Mouse (Mus musculus) hindbrain, embryonic 15.5 days (tissue): Measurements from ENCODE around the gene Hrk. TPM values are rescaled to one million over a fixed set of nuclear protein-coding genes. Genes with fewer than 3 reads are reported as not detected.

Experiments used
- polyA plus RNA-seq: library from polyadenylated mRNA; unstranded; fragments of >200 nt; fragmentation: Nextera tagmentation; extraction: Ambion mirVana; gene quantifications from 2 replicates; pipeline ENCODE4 v1.2.1, GENCODE M21; 2015

Gene Hrk
- polyA plus RNA-seq, 1 experiment from 2014 or later = 5.8 TPM

Other genes with a start within 250 kb of the Hrk start
- gene Fbxo21, start 187.9 kb upstream of the Hrk start, polyA plus RNA-seq = 148 and 159 TPM in 2 replicates
- gene Tesc, start 136.9 kb upstream of the Hrk start, polyA plus RNA-seq = 2.9 and 3.5 TPM in 2 replicates
- 21.1 and 21.7 TPM in 2 replicates for gene Fbxw8, start 9.2 kb upstream of the Hrk start, polyA plus RNA-seq
- 12.3 and 13.6 TPM in 2 replicates for gene Rnft2, start 80.5 kb downstream of the Hrk start, polyA plus RNA-seq
- gene 2410131K14Rik, start 80.6 kb downstream of the Hrk start, polyA plus RNA-seq = 16.4 and 17.8 TPM in 2 replicates